Mouse (Mus musculus): ENCODE measurements around the gene Ern1.

Gene Ern1

DNA sequence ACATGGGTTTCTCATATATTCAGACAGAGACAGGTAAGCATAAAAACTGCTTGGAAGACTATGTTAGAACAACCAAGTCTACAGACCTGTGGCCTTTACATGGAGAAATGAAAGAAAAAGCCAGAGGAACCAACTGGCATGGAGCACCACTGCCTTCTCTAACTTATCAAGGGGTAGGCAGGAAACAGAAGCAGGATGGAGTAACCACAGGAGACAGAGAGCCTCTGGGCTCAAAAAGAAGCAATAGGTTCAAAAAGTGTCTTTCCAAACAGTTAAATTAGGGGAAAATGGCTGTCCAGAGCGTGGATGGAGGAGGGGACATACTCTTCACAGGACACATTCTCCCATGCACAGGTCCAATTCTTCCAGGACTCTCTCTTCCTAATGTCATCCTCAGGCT lies 16.0 kb downstream of the Ern1 start:
- no peak for TF ChIP-seq GATA4 (IDR thresholded peaks at IDR 0.05; ENCODE audit: insufficient replicate concordance, low read length)

DNA sequence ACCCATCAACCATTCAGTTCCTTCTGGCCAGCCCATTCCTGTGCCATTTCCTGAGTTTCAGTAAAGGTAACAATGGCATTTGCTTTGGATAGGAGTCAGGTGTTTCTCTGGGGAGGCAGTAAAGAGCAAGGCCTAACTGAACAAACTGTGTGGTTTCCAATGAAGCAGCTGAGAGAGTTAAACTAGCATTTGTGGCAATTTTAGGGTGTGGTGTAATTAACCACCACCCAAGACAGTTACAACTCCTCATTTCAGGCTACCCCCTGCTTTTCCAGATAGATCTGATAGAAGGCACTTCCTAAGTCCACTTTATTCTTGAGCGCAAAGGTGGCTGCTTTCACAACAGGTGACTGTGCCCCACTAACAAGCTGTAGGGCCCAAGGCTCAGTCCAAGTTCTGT lies 19.1 kb downstream of the Ern1 start:
- TF ChIP-seq GATA4 (IDR thresholded peaks at IDR 0.05; ENCODE audit: insufficient replicate concordance, low read length): no peak

DNA sequence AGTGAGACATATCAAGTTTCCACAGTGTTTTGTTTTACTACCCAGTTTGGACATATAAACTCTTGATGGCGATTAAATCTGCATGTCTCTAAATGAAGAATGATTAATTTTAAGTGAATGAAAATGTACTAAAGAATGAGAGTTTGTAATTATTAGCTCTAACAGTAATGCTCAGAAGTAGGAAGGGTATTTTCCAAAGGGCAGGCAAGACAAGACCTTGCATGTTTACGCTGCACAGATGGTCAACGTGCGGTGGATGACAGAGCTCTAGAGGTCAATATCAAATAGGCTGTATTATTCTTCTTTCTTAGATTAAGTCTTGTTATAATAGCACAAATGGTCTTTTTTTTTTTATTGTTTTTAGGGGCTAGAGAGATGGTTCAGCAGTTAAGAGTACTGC lies 21.7 kb downstream of the Ern1 start:
- TF ChIP-seq GATA4 (IDR thresholded peaks at IDR 0.05; ENCODE audit: insufficient replicate concordance, low read length): no peak

DNA sequence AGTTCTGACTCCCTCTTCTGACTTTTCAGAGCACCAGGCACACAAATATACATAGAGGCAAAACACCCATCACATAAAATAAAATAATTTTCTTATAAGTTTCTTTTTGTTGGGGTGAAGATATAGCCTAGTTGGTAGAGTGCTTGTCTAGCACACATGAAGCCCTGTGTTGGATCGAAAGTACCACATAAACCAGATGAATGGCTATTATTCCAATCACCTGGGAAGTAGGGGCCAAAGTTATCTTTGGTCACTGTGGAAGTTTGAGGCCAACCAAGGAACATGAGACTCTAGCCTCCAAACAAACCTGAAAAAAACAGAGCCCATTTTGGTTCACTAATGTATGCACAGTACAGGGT lies 22.1 kb downstream of the Ern1 start:
- TF ChIP-seq GATA4 (IDR thresholded peaks at IDR 0.05; ENCODE audit: insufficient replicate concordance, low read length): no peak

DNA sequence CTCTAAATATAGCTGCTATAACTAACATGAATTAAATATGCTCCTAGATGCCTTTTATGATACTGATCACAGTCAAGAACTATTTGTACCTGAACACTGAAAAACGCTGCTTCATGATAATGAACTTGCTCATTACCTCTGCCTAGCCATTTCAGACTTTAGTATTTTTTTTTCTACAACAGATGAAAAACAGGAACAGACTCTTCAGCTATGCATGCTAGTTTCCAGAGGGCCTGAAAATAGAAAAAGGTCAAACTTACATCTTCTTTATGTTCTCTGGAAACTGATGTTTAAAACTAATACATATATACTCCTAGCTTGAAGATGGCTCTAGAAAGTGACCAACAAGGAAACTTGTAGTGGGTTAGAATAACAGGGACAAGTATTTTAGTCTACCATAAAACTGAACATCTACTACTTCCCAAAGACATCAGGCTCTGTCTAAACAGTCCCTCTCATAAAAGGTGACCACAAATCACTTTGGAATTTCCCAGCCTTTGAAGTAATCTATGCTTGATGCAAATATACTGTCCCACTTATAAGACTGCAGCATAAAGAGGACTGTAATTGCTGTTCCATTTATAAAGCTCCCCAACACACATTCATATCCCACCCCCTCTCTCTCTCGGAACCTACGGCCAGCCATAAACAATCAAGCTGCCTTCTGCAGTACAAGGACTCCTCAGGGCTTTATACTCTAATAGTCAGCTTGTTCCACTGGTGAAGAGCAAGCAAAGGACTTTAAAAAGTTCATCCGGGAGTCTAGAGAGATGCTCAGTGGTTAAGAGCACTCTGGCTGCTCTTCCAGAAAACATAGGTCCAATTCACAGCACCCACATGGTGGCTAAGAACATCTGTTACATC lies 22.7 kb downstream of the Ern1 start:
- no peak for TF ChIP-seq GATA4 (IDR thresholded peaks at IDR 0.05; ENCODE audit: insufficient replicate concordance, low read length)

DNA sequence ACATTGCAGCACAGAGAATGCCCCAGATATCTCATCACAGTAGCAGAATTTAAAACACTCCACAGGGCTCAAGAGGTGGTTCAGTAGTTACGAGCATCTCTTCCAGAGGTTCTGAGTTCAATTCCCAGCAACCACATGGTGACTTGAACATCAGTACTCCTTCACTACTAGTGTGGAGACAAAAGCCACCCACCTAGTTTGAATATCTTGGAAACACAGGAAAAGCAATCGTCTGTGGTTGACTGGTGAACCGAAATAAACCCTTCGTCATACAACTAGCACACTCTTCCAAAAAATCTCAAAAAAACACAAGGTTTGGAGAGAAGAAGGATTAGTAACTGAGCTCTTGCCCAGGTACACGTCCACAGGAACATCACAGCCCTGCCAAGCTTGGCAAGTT lies 23.8 kb downstream of the Ern1 start:
- no peak for TF ChIP-seq GATA4 (IDR thresholded peaks at IDR 0.05; ENCODE audit: insufficient replicate concordance, low read length)

DNA sequence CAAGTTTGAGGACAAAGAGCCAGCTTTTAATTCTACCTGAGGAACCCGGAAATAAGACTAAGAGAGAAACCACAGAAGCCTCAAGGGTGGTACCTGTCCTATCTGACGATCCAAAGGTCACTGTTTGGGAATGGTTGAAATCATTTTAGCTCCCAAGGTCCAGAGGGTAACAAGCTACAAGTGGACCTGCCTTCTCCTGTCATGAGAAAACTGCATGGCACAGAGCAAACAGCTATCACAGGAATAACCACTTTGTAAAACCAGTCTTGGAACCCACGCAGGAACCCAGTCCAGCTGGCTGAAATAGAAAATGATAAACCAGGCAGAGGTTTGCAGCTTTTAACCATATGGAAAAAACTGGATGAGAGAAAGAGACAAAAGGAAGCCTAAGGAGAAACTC lies 25.3 kb downstream of the Ern1 start:
- TF ChIP-seq GATA4 (IDR thresholded peaks at IDR 0.05; ENCODE audit: insufficient replicate concordance, low read length): no peak; the same call in 1 of the 2 replicates

DNA sequence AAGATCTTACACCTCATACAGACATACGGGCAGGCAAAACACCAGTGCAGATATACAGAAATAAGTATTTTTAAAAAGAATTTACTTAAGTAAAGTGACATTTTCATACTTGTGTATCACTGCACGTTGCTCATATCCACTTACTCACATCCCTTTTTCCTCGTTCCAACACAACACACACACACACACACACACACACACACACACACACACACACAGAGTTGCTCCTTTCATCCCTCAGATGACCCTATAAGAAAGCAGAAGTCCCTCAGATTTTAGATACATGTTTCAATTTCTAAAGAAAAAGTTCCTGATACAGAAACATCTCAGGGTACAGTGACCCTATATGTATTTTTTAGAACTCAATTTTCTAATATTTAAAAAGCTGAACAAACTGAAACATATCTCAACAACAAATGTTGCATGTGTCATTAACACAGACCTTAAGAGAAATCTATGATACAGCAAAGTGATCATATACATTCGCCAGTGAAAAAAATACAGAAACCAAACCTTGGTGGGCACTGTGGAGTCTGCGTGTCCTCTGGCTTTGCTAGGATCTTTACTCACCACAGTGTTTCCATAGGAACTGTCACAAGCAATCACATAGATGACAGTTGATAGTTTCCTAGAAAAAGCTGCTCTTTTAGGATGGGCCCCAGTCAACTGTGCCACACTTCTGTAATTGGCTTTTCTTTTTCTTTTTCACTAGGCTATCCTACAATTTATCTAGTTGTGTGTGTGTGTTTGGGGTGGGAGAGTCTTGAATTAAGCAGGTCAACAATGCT lies 26.3 kb downstream of the Ern1 start:
- no peak for TF ChIP-seq GATA4 (IDR thresholded peaks at IDR 0.05; ENCODE audit: insufficient replicate concordance, low read length)

DNA sequence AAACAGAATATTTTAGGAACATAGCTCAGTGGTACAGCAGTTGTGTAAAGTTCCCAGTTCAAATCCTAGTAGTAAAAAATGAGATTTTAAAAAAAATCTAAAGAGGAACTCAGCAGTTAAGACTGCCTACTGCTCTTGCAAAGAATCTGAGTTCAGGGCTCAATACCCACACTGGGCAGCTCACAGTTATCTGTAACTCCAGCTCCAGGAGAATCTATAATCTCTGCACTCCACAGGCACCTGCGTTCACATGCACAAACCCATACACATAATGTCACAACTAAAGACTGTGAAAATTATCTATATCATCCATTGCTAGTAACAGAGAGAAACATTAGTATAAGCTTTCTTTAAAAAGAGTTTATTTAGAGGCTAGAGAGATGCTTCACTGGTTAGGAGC lies 27.0 kb downstream of the Ern1 start:
- TF ChIP-seq GATA4 (IDR thresholded peaks at IDR 0.05; ENCODE audit: insufficient replicate concordance, low read length): no peak

DNA sequence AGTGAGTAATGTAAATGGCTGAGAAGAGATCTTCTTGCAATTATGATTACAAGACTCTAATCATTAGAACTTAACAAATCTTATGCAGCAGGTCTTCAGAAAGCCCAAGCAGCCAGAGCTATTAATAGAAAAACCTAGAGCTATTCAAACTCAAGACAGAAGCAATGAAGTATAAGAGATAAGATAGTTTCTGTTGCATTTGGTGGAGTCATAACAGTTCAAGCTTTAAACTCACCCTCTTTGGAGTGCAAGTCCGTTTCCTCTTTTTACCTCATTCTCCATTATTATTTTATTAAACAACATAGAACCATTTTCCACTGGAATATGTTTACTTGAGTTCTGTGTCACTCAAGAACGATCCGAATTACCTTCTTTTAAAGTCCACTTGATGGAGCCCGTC lies 29.1 kb downstream of the Ern1 start:
- no peak for TF ChIP-seq GATA4 (IDR thresholded peaks at IDR 0.05; ENCODE audit: insufficient replicate concordance, low read length)

DNA sequence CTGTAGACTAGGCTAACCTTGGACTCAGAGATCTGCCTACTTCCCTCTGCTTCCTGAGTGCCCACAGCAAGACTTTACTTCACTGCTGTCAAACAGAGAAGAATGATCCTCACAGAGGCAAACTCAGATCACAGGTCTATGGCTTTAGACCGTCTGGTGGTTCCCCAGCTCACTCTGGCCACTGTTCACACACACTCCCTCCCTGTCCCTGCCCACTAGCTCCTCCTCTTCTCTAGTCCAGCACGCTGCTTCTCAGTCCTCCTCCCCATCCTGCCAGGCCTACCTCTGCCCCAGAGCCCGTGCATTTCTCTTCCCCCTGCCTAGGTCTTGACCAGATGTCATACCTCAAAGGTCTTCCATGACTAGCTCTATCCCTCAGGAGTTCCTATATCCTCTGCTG lies 44.0 kb downstream of the Ern1 start:
- TF ChIP-seq GATA4 (IDR thresholded peaks at IDR 0.05; ENCODE audit: insufficient replicate concordance, low read length): no peak

DNA sequence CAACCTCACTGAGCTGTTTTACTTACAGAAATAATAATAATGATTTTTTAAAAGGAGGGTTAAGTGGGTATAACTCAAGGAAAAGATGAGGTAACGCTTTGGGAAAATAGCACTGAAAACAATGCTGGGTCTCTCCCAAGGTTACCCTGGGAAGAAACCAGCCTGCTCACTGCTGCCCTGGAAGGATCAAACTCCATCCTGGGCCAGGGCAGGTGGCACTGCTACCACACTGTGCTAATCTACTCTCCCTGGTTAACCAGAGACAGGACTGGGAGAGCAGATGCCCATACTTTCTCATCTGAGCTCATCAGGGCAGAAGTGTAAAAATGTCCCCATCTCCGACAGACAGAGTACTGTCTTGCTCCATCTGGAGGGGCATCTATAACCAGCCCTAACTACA lies 47.3 kb downstream of the Ern1 start:
- TF ChIP-seq GATA4 (IDR thresholded peaks at IDR 0.05; ENCODE audit: insufficient replicate concordance, low read length): no peak

DNA sequence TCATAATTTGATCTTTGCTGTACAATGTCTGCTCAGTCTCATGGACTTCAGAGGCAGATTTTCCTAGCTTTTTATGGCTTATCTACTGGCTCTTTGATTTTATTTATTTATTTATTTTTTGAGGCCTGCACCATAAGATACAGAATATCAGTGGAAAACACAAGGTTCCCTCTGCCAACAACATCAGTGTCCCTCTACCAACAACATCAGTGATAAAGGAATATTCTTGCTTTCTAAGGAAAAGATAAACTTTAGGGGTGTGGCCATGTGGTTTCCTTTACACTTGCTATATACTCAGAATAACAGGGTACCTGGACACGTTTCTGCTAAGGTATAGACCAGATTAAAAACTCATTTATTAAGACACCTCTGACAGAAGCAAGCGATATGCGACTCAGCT lies 48.3 kb downstream of the Ern1 start:
- TF ChIP-seq GATA4 (IDR thresholded peaks at IDR 0.05; ENCODE audit: insufficient replicate concordance, low read length): no peak

DNA sequence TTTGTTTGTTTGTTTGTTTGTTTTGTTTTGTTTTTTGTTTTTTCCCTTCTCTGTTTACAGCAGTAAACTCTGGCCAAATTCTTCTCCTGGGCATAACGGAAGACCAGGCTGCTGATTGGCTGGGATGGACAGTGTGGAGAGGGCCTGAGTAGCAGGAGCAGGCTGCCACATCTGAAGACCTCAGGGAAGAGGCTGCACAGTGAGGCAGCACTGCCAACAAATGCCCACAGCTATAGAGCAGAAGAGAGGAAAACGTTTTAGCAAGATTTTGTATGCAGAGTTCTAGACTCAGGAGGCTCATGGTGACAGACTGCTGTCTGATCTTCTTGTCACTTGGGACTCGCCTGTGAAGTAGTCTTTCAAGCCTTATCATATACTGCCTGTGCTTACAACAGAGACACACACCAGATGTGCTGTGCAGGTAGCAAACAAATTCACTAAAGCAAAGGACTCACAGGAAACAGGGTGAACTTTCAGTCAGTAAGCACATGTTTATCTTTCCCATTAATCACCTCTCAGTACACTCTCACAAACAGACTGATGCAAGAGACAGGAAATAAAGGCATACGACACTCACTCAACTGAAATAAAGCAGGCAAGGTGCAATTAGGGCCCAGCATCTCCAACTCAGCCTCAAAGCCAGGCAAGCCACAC lies 49.0 kb downstream of the Ern1 start:
- no peak for TF ChIP-seq GATA4 (IDR thresholded peaks at IDR 0.05; ENCODE audit: insufficient replicate concordance, low read length)

DNA sequence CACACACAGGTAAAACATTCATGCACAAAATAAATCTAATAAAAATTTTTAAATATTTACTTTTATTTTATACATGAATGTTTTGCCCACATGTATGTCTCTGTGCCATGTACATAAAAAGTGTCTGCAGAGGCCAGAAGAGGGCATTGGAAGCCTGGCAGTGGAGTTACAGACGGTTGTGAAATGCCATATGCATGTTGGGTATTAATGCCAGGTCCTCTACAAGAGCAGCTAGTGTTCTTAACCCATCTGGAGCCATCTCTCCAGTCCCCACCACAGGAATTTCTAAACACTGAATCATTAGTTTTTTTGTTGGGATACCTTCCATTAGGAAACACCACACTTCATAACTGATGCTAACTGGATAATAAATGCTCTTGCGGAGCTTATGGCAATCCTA lies 50.1 kb downstream of the Ern1 start:
- no peak for TF ChIP-seq GATA4 (IDR thresholded peaks at IDR 0.05; ENCODE audit: insufficient replicate concordance, low read length)

DNA sequence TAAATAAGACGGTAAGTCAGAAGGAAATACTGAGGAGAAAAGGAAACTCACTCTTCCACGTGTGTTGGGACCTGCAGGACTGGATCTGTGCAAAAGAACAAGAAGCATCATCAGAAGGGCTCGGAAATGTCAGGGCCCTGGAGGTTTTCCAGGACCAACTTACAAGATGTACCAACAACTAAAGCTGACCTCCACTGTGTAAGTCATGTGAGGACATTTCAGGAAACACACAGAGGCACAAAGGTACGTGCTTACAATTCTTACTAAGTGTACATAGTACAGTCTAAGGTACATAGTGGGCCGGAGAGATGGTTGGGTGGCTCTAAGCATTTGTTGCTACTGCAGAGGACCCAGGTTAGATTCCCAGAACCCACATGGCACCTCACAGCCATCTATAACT lies 50.6 kb downstream of the Ern1 start:
- TF ChIP-seq GATA4 (IDR thresholded peaks at IDR 0.05; ENCODE audit: insufficient replicate concordance, low read length): no peak
